Mouse (Mus musculus) right cerebral cortex, postnatal 4 days (tissue): Measurements from ENCODE around the gene Hoxd4.

ENCODE experiments used
- DNase-seq: peaks from one replicate; pipeline ENCODE4 v3.0.0-alpha.2; 2022

Hoxd4 gene

GRCm38 (mm10) chr2:74731055-74731454 lies 19.3 kb downstream of the Hoxd4 start:
- no peak for DNase-seq

- DNase-seq = no peak
Measured at GRCm38 (mm10) chr2:74731799-74732512, 20.2 kb downstream of the Hoxd4 start.

GRCm38 (mm10) chr2:74732513-74733316 lies 21.0 kb downstream of the Hoxd4 start:
- no peak for DNase-seq

GRCm38 (mm10) chr2:74733317-74733661 lies 21.6 kb downstream of the Hoxd4 start:
- no peak for DNase-seq

GRCm38 (mm10) chr2:74733765-74734164 lies 22.0 kb downstream of the Hoxd4 start:
- DNase-seq = no peak

- DNase-seq = no peak
Measured at GRCm38 (mm10) chr2:74734451-74734850, 22.7 kb downstream of the Hoxd4 start.

GRCm38 (mm10) chr2:74734996-74735811 lies 23.5 kb downstream of the Hoxd4 start:
- DNase-seq = no peak

- DNase-seq = no peak
Measured at GRCm38 (mm10) chr2:74735851-74736687, 24.3 kb downstream of the Hoxd4 start.

- no peak for DNase-seq
Measured at GRCm38 (mm10) chr2:74736688-74737577, 25.2 kb downstream of the Hoxd4 start.

GRCm38 (mm10) chr2:74737578-74738070 lies 25.9 kb downstream of the Hoxd4 start:
- DNase-seq = no peak

GRCm38 (mm10) chr2:74738623-74739475 lies 27.1 kb downstream of the Hoxd4 start:
- DNase-seq = no peak

GRCm38 (mm10) chr2:74739476-74739800 lies 27.7 kb downstream of the Hoxd4 start:
- DNase-seq = no peak

GRCm38 (mm10) chr2:74739869-74740268 lies 28.1 kb downstream of the Hoxd4 start:
- DNase-seq = no peak

- no peak for DNase-seq
Measured at GRCm38 (mm10) chr2:74740311-74741091, 28.8 kb downstream of the Hoxd4 start.

- DNase-seq = no peak
Measured at GRCm38 (mm10) chr2:74741252-74741978, 29.7 kb downstream of the Hoxd4 start.

- DNase-seq = no peak
Measured at GRCm38 (mm10) chr2:74741979-74742277, 30.2 kb downstream of the Hoxd4 start.

- DNase-seq = no peak
Measured at GRCm38 (mm10) chr2:74745540-74746297, 34.0 kb downstream of the Hoxd4 start.

- DNase-seq = no peak
Measured at GRCm38 (mm10) chr2:74746298-74746921, 34.7 kb downstream of the Hoxd4 start.
